Mouse (Mus musculus): Measurements from ENCODE around the gene Dus3l. TPM values are rescaled to one million over a fixed set of nuclear protein-coding genes. Genes with fewer than 3 reads are reported as not detected.

Gene Dus3l
- total and polyA plus RNA-seq, 3 experiments, result 38.9 to 70.5 TPM; not detected in 1

GRCm38 (mm10) chr17:56758132-56758531 lies 6.4 kb upstream of the Dus3l start:
- Histone ChIP-seq H3K9me3 (replicated peaks; ENCODE audit: insufficient read depth, low read length) (no peaks in the 10 kb centered on the region), H3K36me3 (ENCODE audit: control insufficient read depth in 1 of 2, insufficient read depth in 2 of 2, low read length in 2 of 2) (peaks cover 0 to 6% of the 10 kb centered on the region in 2 experiments; a peak in 2 of 4 replicates), H3K27me3 (ENCODE audit: control insufficient read depth in 1 of 2, insufficient read depth in 2 of 2, low read length in 2 of 2) (no peaks in the 10 kb centered on the region), H3K4me1 (ENCODE audit: control insufficient read depth in 1 of 2, insufficient read depth in 2 of 2, low read length in 2 of 2) (peaks cover 0 to 21% of the 10 kb centered on the region in 2 experiments; a peak in 3 of 4 replicates), H3K27ac (ENCODE audit: control insufficient read depth, low read depth, low read length) (no peak overlapping the region), H3K9ac (ENCODE audit: control insufficient read depth, low read depth, low read length, poor library complexity, severe bottlenecking) (no peak overlapping the region), H3K4me3 (ENCODE audit: control insufficient read depth in 1 of 2, insufficient read depth in 1 of 2, low read depth in 2 of 2, low read length in 2 of 2) (peak overlapping the region in 1 of 2 experiments; percentile 20; a peak in 1 of 4 replicates), H3K79me2 (ENCODE audit: control insufficient read depth, insufficient read depth, low read length, poor library complexity) (no peaks in the 10 kb centered on the region; the same call in 1 of the 2 replicates)
- DNase-seq (ENCODE audit: low read depth, low spot score), result peak; percentile 67
- TF ChIP-seq MAFK (IDR thresholded peaks at IDR 0.05; ENCODE audit: borderline replicate concordance, low read depth, low read length) (no peak), MAZ (IDR thresholded peaks at IDR 0.05; ENCODE audit: low read depth, low read length) (peak; percentile 62), CHD1 (IDR thresholded peaks at IDR 0.05; ENCODE audit: low read depth, low read length) (no peak), SIN3A (IDR thresholded peaks at IDR 0.05; ENCODE audit: low read length) (peak; percentile 48), UBTF (IDR thresholded peaks at IDR 0.05; ENCODE audit: borderline replicate concordance, insufficient read depth, low read depth, low read length) (no peak), ZC3H11A (IDR thresholded peaks at IDR 0.05; ENCODE audit: low read depth, low read length) (peak; percentile 20; the same call in 1 of the 2 replicates), MEF2A (IDR thresholded peaks at IDR 0.05; ENCODE audit: extremely low read depth, insufficient replicate concordance, low read depth, low read length, poor library complexity, severe bottlenecking) (no peak), KAT2A (conservative IDR thresholded peaks at IDR 0.05; ENCODE audit: low read depth, low read length) (no peak), USF2 (IDR thresholded peaks at IDR 0.05; ENCODE audit: borderline replicate concordance in 1 of 2, insufficient read depth in 1 of 2, low read depth in 1 of 2, low read length in 2 of 2) (no peak), GATA1 (IDR thresholded peaks at IDR 0.05; ENCODE audit: low read depth, low read length) (0 out of 2 replicates have a peak, but pooled peaks have one; percentile 5), MAX (IDR thresholded peaks at IDR 0.05; ENCODE audit: low read length) (no peak), ZNF384 (IDR thresholded peaks at IDR 0.05; ENCODE audit: low read depth, low read length) (no peak), HCFC1 (IDR thresholded peaks at IDR 0.05; ENCODE audit: low read depth, low read length) (peak; percentile 45; the same call in 1 of the 2 replicates), SMC3 (IDR thresholded peaks at IDR 0.05; ENCODE audit: low read depth, low read length) (peak; percentile 39), POLR2A (IDR thresholded peaks at IDR 0.05; ENCODE audit: control insufficient read depth in 1 of 2, insufficient read depth in 1 of 2, low read depth in 1 of 2, low read length in 2 of 2, poor library complexity in 1 of 2) (no peak), EP300 (IDR thresholded peaks at IDR 0.05; ENCODE audit: low read depth in 1 of 2, low read length in 2 of 2) (no peak), BHLHE40 (IDR thresholded peaks at IDR 0.05; ENCODE audit: borderline replicate concordance, low read depth, low read length) (no peak), ZMIZ1 (IDR thresholded peaks at IDR 0.05; ENCODE audit: low read depth, low read length) (no peak), TBP (IDR thresholded peaks at IDR 0.05; ENCODE audit: low read depth, low read length) (no peak), NELFE (IDR thresholded peaks at IDR 0.05; ENCODE audit: low read depth, low read length) (no peak), USF1 (IDR thresholded peaks at IDR 0.05; ENCODE audit: low read depth, low read length) (no peak), RCOR1 (IDR thresholded peaks at IDR 0.05; ENCODE audit: low read depth, low read length) (no peak), ETS1 (IDR thresholded peaks at IDR 0.05; ENCODE audit: low read depth, low read length) (no peak), JUND (IDR thresholded peaks at IDR 0.05; ENCODE audit: low read depth, low read length) (no peak), MYB (IDR thresholded peaks at IDR 0.05; ENCODE audit: low read depth, low read length) (no peak), CHD2 (IDR thresholded peaks at IDR 0.05; ENCODE audit: low read length) (no peak), GABPA (IDR thresholded peaks at IDR 0.05; ENCODE audit: low read depth, low read length) (no peak), ZKSCAN1 (IDR thresholded peaks at IDR 0.05; ENCODE audit: low read depth, low read length) (no peak), ELF1 (IDR thresholded peaks at IDR 0.05; ENCODE audit: low read depth, low read length) (peak; percentile 48; the same call in 1 of the 2 replicates), NRF1 (IDR thresholded peaks at IDR 0.05; ENCODE audit: insufficient read depth, low read depth, low read length, poor library complexity, severe bottlenecking) (no peak), E2F4 (IDR thresholded peaks at IDR 0.05; ENCODE audit: borderline replicate concordance, low read depth, low read length) (no peak), MXI1 (IDR thresholded peaks at IDR 0.05; ENCODE audit: low read depth, low read length) (0 out of 2 replicates have a peak, but pooled peaks have one; percentile 11), POLR2AphosphoS5 (IDR thresholded peaks at IDR 0.05; ENCODE audit: borderline replicate concordance, low read depth, low read length) (no peak), POLR2AphosphoS2 (IDR thresholded peaks at IDR 0.05; ENCODE audit: low read length) (no peak), TAL1 (IDR thresholded peaks at IDR 0.05; ENCODE audit: low read length) (no peak), CTCF (IDR thresholded peaks at IDR 0.05 in 2 of 3, conservative IDR thresholded peaks at IDR 0.05 in 1 of 3; ENCODE audit: control insufficient read depth in 1 of 3, insufficient read depth in 1 of 3, low read depth in 2 of 3, low read length in 3 of 3, poor library complexity in 1 of 3, severe bottlenecking in 1 of 3) (peak; percentile 38 to 91 (median 67)), MYC (IDR thresholded peaks at IDR 0.05; ENCODE audit: low read depth, low read length) (no peak)

Data from MEL (cell line).